Mouse (Mus musculus) heart, embryonic 13.5 days (tissue): ENCODE data around the gene Gabrb1. TPM values are rescaled to one million over a fixed set of nuclear protein-coding genes. Genes with fewer than 3 reads are reported as not detected.

Experiments
- ATAC-seq: fragments of 200-750 bp; cut with Nextera tagmentation; 2 replicates; pipeline ENCODE4 v1.8.0; 2017; ENCODE audit warnings: moderate TSS enrichment; ENCODE audit not compliant: insufficient number of reproducible peaks, low FRiP score, low TSS enrichment; ENCODE audit errors: extremely low read depth
- H3K27ac ChIP-seq: fragments of 300-500 bp; sonication (generic); replicated peaks from 2 replicates; pipeline ENCODE4 v1.5.1; 2015; ENCODE audit warnings: moderate library complexity, mild to moderate bottlenecking, inconsistent platforms
- H3K27me3 ChIP-seq: fragments of 300-500 bp; sonication (generic); replicated peaks from 2 replicates; pipeline ENCODE4 v1.6.1; 2015; ENCODE audit warnings: mild to moderate bottlenecking, inconsistent platforms
- H3K36me3 ChIP-seq: fragments of 300-500 bp; sonication (generic); 2 replicates; pipeline ENCODE4 v1.6.1; 2015; ENCODE audit warnings: mild to moderate bottlenecking, inconsistent platforms
- H3K4me1 ChIP-seq: fragments of 300-500 bp; sonication (generic); 2 replicates; pipeline ENCODE4 v1.6.1; 2015; ENCODE audit warnings: inconsistent platforms
- H3K4me2 ChIP-seq: fragments of 300-500 bp; sonication (generic); 2 replicates; pipeline ENCODE4 v1.6.1; 2015; ENCODE audit warnings: inconsistent platforms, mild to moderate bottlenecking, moderate library complexity
- H3K4me3 ChIP-seq: fragments of 300-500 bp; sonication (generic); 2 replicates; pipeline ENCODE4 v1.5.1; 2015; ENCODE audit warnings: moderate library complexity, mild to moderate bottlenecking, inconsistent platforms
- H3K9ac ChIP-seq: fragments of 300-500 bp; sonication (generic); 2 replicates; pipeline ENCODE4 v1.6.1; 2015; ENCODE audit warnings: inconsistent platforms, mild to moderate bottlenecking, moderate library complexity
- H3K9me3 ChIP-seq: fragments of 300-500 bp; sonication (generic); 2 replicates; pipeline ENCODE4 v1.6.1; 2016; ENCODE audit warnings: inconsistent platforms
- WGBS: fragments of 180-500 bp; shearing (Covaris S2); methylation state at CpG from one replicate; pipeline ENCODE4 v1.1.7; 2015; ENCODE audit warnings: mixed read lengths; 5-methylcytosine and 5-hydroxymethylcytosine counted together
- polyA plus RNA-seq: library from polyadenylated mRNA; unstranded; fragments of >200 nt; fragmentation: Nextera tagmentation; extraction: Ambion mirVana; gene quantifications from 2 replicates; pipeline ENCODE4 v1.2.1, GENCODE M21; 2015

Gene Gabrb1
- polyA plus RNA-seq, 1 experiment from 2014 or later, result 1.3 TPM

GRCm38 (mm10) chr5:72164386-72164785, 506.5 kb downstream of the Gabrb1 start:
- Histone ChIP-seq H3K9me3 (no peaks in the 10 kb centered on the region), H3K27ac (no peak overlapping the region), H3K36me3 (peaks cover 50% of the 10 kb centered on the region), H3K4me2 (no peak overlapping the region), H3K9ac (no peak overlapping the region), H3K27me3 (no peaks in the 10 kb centered on the region), H3K4me3 (no peak overlapping the region), H3K4me1 (peaks cover 51% of the 10 kb centered on the region)
- WGBS, result 63% methylated on average over 7 of the region's 7 CpGs
- no peak for ATAC-seq

DNA sequence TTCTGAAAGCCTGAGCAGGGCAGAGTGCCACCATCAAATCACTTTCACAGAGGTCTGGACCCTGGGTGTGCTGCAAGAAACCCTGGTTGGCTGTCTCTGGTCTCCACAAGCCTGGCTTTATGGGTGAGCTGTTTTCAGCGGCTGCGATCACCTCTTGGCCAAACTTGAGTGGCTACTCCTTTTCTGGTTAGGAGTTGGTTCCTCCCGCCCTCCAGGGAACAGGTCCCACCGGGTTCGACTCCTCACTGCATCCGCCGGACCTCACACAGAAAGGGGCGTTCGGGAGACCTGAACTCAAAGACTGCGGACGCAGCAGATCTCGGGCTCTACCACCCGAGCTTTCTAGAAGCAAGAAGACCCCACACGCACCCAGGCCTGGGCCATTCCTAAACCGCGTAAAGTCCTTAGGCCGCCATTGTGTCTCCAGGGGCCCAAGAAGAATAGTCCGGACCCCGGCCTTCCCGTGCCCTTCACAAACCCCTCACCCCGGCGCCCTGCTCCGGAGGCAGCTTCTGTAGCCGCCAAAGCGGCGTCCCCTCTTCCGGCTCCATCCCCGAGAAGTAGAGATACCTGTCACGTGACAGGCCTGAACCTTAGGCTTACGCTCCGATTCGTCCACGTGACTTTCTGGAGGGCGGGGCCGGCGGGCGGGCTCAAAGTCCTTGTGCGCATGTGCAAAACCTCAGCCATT, 509.8 kb downstream of the Gabrb1 start, which contains the start of gene Commd8:
Gene Commd8, minus strand, starts transcription at position 596 of the 691 bp plus-strand sequence.
- peaks cover 31% of the 10 kb centered on the region for H3K4me1 ChIP-seq
- H3K9me3 ChIP-seq, result no peaks in the 10 kb centered on the region
- H3K27me3 ChIP-seq, result no peaks in the 10 kb centered on the region
- peak within 1 kb of the TSS; percentile 80 for H3K4me3 ChIP-seq
- H3K36me3 ChIP-seq, result peaks cover 19% of the 10 kb centered on the region
- WGBS, result under 1% methylated on average over 38 of the region's 38 CpGs
- peak; percentile 80 for ATAC-seq
- peak within 1 kb of the TSS; percentile 79 for H3K27ac ChIP-seq
- peak within 1 kb of the TSS; percentile 89 for H3K4me2 ChIP-seq
- H3K9ac ChIP-seq, result peak within 1 kb of the TSS; percentile 93

DNA sequence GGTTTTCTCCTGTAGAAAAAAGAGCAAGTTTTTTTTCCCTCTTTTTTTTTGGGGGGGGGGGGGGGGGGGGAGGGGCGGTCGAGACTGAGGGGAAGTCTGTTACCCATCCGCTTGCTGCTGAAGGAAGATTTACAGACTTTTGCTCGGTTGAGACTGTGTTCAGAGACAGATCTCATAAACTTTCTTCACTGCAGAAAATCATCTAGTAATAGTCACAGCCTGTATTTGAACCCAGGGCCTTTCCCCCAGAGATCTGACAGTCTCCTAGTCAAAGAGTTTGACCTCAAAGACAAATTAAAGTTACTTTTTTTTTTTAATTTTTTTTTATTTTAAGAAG, 510.3 kb downstream of the Gabrb1 start:
- Histone ChIP-seq H3K9ac (peak overlapping the region; percentile 58; the same call in 1 of the 2 replicates), H3K27me3 (no peaks in the 10 kb centered on the region), H3K9me3 (no peaks in the 10 kb centered on the region), H3K4me1 (peaks cover 26% of the 10 kb centered on the region), H3K4me2 (peak overlapping the region; percentile 89), H3K36me3 (peaks cover 16% of the 10 kb centered on the region), H3K4me3 (peak overlapping the region; percentile 80), H3K27ac (peak overlapping the region; percentile 48; the same call in 1 of the 2 replicates)
- ATAC-seq, result no peak
- WGBS, result 2% methylated on average over 4 of the region's 4 CpGs

DNA sequence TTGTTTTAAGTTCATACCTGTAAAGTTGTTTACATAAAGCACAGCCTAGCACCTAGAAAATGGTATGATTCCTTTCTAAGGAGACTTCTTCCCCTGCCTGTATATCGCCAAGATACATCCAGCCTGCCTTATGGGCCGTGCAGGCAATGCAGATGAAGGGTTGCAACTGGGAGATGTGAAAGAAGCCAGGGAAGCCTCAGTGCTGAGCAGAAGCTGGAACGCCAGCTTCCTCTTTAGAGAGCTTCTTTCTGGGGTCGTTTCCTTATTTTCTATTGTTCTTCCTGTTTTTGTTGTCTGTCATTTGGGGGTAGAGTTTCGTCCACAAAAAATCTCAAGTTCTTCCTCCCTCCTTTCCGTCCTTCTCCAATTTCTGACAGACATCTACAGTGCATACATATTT, 512.2 kb downstream of the Gabrb1 start:
- Histone ChIP-seq H3K27ac (no peak overlapping the region), H3K27me3 (no peaks in the 10 kb centered on the region), H3K4me2 (no peak overlapping the region), H3K4me3 (no peak overlapping the region), H3K4me1 (peaks cover 19% of the 10 kb centered on the region), H3K9me3 (no peaks in the 10 kb centered on the region), H3K36me3 (peaks cover 6% of the 10 kb centered on the region), H3K9ac (no peak overlapping the region)
- WGBS, result 58% methylated on average over 6 of the region's 6 CpGs
- ATAC-seq, result no peak

DNA sequence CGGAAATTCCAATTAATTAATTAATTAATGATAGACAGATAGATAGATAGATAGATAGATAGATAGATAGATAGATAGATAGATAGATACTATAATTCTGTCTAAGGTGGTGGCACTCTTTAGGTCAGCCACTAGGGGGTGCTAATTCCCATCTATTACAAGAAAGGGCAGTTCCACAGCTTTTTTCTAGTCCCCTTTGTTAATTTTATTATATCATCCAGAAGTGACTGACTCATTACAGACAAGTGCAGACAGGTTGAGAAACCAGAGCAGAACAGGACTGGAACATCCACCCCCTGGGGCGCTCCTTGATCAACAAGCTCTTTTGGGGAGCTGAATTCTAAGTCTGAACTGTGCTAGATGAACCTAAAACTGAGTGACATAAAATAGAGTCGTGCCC, 514.8 kb downstream of the Gabrb1 start:
- H3K36me3 ChIP-seq, result no peaks in the 10 kb centered on the region
- no peaks in the 10 kb centered on the region for H3K9me3 ChIP-seq
- H3K27ac ChIP-seq, result no peak overlapping the region
- no peak overlapping the region for H3K9ac ChIP-seq
- ATAC-seq, result no peak
- H3K27me3 ChIP-seq, result no peaks in the 10 kb centered on the region
- H3K4me1 ChIP-seq, result peaks cover 3% of the 10 kb centered on the region; the same call in 1 of the 2 replicates
- WGBS, result 36% methylated on average over 3 of the region's 3 CpGs
- no peak overlapping the region for H3K4me3 ChIP-seq
- H3K4me2 ChIP-seq, result no peak overlapping the region

DNA sequence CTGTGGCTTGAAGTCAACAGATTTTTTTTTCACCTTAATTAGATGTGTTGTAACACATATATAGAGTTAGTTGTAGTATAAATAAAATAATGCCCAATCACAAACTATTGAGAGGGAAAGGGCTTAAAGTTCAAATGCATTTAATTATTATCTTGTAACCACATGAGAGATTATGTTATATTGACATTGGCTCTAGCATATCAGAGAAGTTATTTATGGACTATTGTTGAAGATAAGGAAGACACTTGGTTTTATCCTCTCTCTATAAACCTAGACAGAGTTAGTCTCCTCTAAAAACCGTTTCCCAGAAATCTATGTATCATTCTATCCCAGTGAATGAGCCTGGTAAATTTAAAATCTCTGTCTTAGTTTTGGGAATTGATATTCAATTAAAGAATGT, 515.6 kb downstream of the Gabrb1 start:
- Histone ChIP-seq H3K36me3 (no peaks in the 10 kb centered on the region), H3K4me3 (no peak overlapping the region), H3K9ac (no peak overlapping the region), H3K27ac (no peak overlapping the region), H3K9me3 (no peaks in the 10 kb centered on the region), H3K27me3 (no peaks in the 10 kb centered on the region), H3K4me2 (no peak overlapping the region), H3K4me1 (peaks cover 3% of the 10 kb centered on the region; the same call in 1 of the 2 replicates)
- WGBS, result 24% methylated on average over 1 of the region's 1 CpGs
- no peak for ATAC-seq

GRCm38 (mm10) chr5:72175050-72175449, 517.1 kb downstream of the Gabrb1 start:
- 62% methylated on average over 4 of the region's 4 CpGs for WGBS
- Histone ChIP-seq H3K4me1 (peaks cover 7% of the 10 kb centered on the region; the same call in 1 of the 2 replicates), H3K9me3 (no peaks in the 10 kb centered on the region), H3K36me3 (no peaks in the 10 kb centered on the region), H3K4me3 (0 out of 2 replicates have a peak overlapping the region, but pooled peaks have one; percentile 23), H3K4me2 (peak overlapping the region; percentile 48; the same call in 1 of the 2 replicates), H3K9ac (no peak overlapping the region), H3K27me3 (no peaks in the 10 kb centered on the region), H3K27ac (no peak overlapping the region)
- ATAC-seq, result no peak

GRCm38 (mm10) chr5:72175530-72175929, 517.6 kb downstream of the Gabrb1 start:
- WGBS, result 31% methylated on average over 7 of the region's 7 CpGs
- no peak for ATAC-seq

DNA sequence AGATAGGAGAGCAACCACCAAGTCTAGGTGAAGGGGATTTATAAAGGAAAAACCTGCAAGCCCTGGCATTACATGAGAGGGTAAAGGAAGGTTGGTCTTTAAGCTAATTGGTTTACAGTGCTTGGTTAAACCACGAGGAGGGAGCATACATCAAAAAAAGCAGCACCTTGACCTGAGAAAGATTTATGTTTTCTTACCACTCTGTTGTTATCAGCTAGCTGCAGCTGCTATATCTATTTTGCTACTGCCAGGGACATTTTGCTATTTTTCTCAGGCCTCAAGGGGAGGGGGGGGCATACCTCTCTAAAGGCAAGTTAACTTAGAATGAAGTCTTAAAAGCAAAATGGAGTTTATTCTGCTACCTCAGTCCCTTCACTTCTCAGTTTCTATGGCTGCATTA, 523.3 kb downstream of the Gabrb1 start:
- Histone ChIP-seq H3K4me3 (no peak overlapping the region), H3K4me2 (no peak overlapping the region), H3K4me1 (peaks cover 12% of the 10 kb centered on the region; the same call in 1 of the 2 replicates), H3K9me3 (no peaks in the 10 kb centered on the region), H3K9ac (no peak overlapping the region), H3K27ac (no peak overlapping the region), H3K36me3 (no peaks in the 10 kb centered on the region), H3K27me3 (no peaks in the 10 kb centered on the region)
- 33% methylated on average over 1 of the region's 1 CpGs for WGBS
- ATAC-seq, result no peak

More at GRCm38 (mm10) chr5:72175530-72175929, 517.6 kb downstream of the Gabrb1 start:
- Histone ChIP-seq H3K9me3 (no peaks in the 10 kb centered on the region), H3K36me3 (no peaks in the 10 kb centered on the region), H3K4me2 (peak overlapping the region; percentile 48), H3K27me3 (no peaks in the 10 kb centered on the region), H3K9ac (peak overlapping the region; percentile 66), H3K4me3 (peak overlapping the region; percentile 23), H3K27ac (no peak overlapping the region), H3K4me1 (peaks cover 7% of the 10 kb centered on the region; the same call in 1 of the 2 replicates)

DNA sequence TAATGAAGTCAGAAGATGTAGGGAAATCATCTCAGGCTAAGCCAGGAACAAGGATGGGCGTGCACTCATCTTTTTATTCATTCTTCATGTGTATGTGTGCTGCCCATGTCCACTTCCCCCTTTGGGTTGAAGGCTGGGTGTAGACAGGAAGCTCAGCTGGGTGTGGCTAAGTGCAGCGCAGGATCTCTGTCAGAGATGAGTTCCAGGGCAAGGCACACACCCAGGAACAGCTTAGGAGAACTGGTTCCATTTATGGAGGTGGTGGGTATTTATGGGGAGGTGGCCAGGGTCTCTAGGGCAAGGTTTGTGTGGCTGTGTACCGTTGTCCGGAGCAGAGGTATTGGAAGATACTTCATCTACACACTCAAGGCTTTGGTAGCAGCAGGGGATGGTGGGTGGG, 524.9 kb downstream of the Gabrb1 start:
- H3K4me2 ChIP-seq, result no peak overlapping the region
- H3K4me1 ChIP-seq, result peaks cover 12% of the 10 kb centered on the region; the same call in 1 of the 2 replicates
- H3K9ac ChIP-seq, result no peak overlapping the region
- no peak for ATAC-seq
- no peak overlapping the region for H3K4me3 ChIP-seq
- H3K27me3 ChIP-seq, result no peaks in the 10 kb centered on the region
- H3K27ac ChIP-seq, result no peak overlapping the region
- no peaks in the 10 kb centered on the region for H3K36me3 ChIP-seq
- H3K9me3 ChIP-seq, result no peaks in the 10 kb centered on the region
- WGBS, result 76% methylated on average over 4 of the region's 4 CpGs

GRCm38 (mm10) chr5:72183929-72184328, 526.0 kb downstream of the Gabrb1 start:
- peaks cover 8% of the 10 kb centered on the region; the same call in 1 of the 2 replicates for H3K4me1 ChIP-seq
- H3K9me3 ChIP-seq, result no peaks in the 10 kb centered on the region
- H3K9ac ChIP-seq, result no peak overlapping the region
- WGBS, result 72% methylated on average over 6 of the region's 6 CpGs
- no peaks in the 10 kb centered on the region for H3K36me3 ChIP-seq
- no peak overlapping the region for H3K27ac ChIP-seq
- no peak overlapping the region for H3K4me3 ChIP-seq
- H3K4me2 ChIP-seq, result no peak overlapping the region; the same call in 1 of the 2 replicates
- ATAC-seq, result no peak
- no peaks in the 10 kb centered on the region for H3K27me3 ChIP-seq
